Mouse (Mus musculus): ENCODE data around the gene Msx1. TPM values are rescaled to one million over a fixed set of nuclear protein-coding genes. Genes with fewer than 3 reads are reported as not detected.

The Msx1 gene
- not detected for polyA plus RNA-seq (2017; shearing (Covaris generic))

DNA sequence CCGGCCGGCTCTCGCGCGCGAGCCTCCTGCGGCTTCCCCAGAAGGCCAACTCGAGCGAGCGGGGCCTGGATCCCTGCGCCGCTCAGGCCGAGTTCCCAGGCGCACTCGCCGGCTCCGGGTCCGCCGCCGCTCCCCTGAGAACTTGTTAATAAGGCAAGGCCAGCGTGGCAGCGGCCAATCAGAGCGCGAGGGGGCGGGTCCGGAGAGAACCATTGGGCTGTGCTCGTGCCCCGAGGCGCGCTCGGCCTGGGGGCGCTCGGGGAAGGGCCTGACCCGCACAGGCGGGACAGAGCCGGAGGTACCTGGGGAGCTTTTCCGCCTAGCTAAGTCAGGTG lies at the start of gene Msx1:
Gene Msx1 (minus strand): TSS at position 123 of the 335 bp plus-strand sequence.

Other genes starting within 250 kb of the Msx1 start
- gene Stk32b, start 107.4 kb downstream of the Msx1 start, polyA plus RNA-seq (2017; shearing (Covaris generic)): not detected
- not detected for gene Cytl1, start 89.1 kb downstream of the Msx1 start, polyA plus RNA-seq (2017; shearing (Covaris generic))
- gene Stx18, start 214.2 kb upstream of the Msx1 start, polyA plus RNA-seq (2017; shearing (Covaris generic)): 45.0 TPM